Mouse (Mus musculus): Measurements from ENCODE around the gene Memo1.

- TF ChIP-seq CTCF (IDR thresholded peaks at IDR 0.05; ENCODE audit: borderline replicate concordance, insufficient read depth, low read length), result no peak
- no peak for TF ChIP-seq POLR2A (IDR thresholded peaks at IDR 0.05; ENCODE audit: low read depth, low read length)
Measured at GRCm38 (mm10) chr17:74264333-74265155, 30.8 kb downstream of the Memo1 start.
